Mouse (Mus musculus) ES-Bruce4 (cell line): ENCODE results near the gene Klhl25. TPM values are rescaled to one million over a fixed set of nuclear protein-coding genes. Genes with fewer than 3 reads are reported as not detected.

Source experiments
- H3K27ac ChIP-seq: 2 replicates; pipeline ENCODE4 v1.5.1; 2012; ENCODE audit warnings: low read length, inconsistent platforms; ENCODE audit not compliant: insufficient read depth
- H3K27me3 ChIP-seq: 2 replicates; pipeline ENCODE4 v1.6.1; 2012; ENCODE audit warnings: mild to moderate bottlenecking, low read length, inconsistent platforms; ENCODE audit not compliant: control insufficient read depth, poor library complexity, insufficient read depth, severe bottlenecking
- H3K36me3 ChIP-seq: 2 replicates; pipeline ENCODE4 v1.6.1; 2012; ENCODE audit warnings: inconsistent platforms, mild to moderate bottlenecking, low read length, moderate library complexity; ENCODE audit not compliant: control insufficient read depth, poor library complexity, insufficient read depth, severe bottlenecking
- H3K4me1 ChIP-seq: one replicate; pipeline ENCODE4 v1.8.1; 2011; ENCODE audit warnings: low read length; ENCODE audit not compliant: control insufficient read depth, insufficient read depth
- H3K4me3 ChIP-seq: 2 replicates; pipeline ENCODE4 v1.5.1; 2011; ENCODE audit warnings: low read depth, mild to moderate bottlenecking, low read length
- H3K9ac ChIP-seq: 2 replicates; pipeline ENCODE4 v1.6.1; 2012; ENCODE audit warnings: low read depth, mild to moderate bottlenecking, inconsistent platforms; ENCODE audit not compliant: poor library complexity, severe bottlenecking
- H3K9me3 ChIP-seq: replicated peaks from 2 replicates; pipeline ENCODE4 v1.6.1; 2012; ENCODE audit warnings: mild to moderate bottlenecking, low read length, inconsistent platforms; ENCODE audit not compliant: control insufficient read depth, poor library complexity, insufficient read depth, severe bottlenecking
- CTCF ChIP-seq: IDR thresholded peaks from one replicate; pipeline ENCODE4 v1.8.1; 2011; ENCODE audit warnings: low read depth, low read length
- EP300 ChIP-seq: IDR thresholded peaks from 2 replicates; pipeline ENCODE4 v1.6.1; 2011; ENCODE audit warnings: low read depth, low read length; ENCODE audit not compliant: insufficient read depth
- POLR2A ChIP-seq: IDR thresholded peaks from one replicate; pipeline ENCODE4 v1.8.1; 2011; ENCODE audit warnings: low read length; ENCODE audit not compliant: insufficient read depth
- polyA plus RNA-seq: library from polyadenylated mRNA; stranded (reverse); fragments of >200 nt; gene quantifications from 2 replicates; pipeline ENCODE4 v1.2.4, GENCODE M21; 2011; ENCODE audit warnings: low read depth; ENCODE audit not compliant: missing spikeins, insufficient read depth, insufficient read length

Gene Klhl25
- polyA plus RNA-seq, 1 experiment = 10.9 TPM

DNA sequence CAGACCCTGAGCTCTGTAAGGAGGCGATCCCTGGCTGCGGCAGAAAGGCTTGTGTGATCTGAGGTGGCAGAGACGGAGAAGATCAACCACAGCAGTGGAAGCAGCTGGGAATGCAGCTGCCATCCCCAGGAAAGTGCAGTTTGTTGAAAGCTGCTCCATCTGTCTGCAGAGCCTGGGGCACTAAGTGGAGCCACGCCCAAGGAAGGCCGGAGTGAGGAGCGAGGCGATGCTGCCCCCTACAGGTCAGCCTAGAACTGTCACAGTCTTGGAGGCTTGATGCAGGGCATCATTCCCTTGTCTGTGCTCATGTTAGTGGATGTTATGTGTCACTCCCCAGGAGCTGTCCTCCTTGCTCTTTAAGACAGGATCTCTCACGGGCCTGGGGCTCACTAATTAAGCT is 32.5 kb downstream of the Klhl25 start:
- H3K27ac ChIP-seq = no peak overlapping the region

DNA sequence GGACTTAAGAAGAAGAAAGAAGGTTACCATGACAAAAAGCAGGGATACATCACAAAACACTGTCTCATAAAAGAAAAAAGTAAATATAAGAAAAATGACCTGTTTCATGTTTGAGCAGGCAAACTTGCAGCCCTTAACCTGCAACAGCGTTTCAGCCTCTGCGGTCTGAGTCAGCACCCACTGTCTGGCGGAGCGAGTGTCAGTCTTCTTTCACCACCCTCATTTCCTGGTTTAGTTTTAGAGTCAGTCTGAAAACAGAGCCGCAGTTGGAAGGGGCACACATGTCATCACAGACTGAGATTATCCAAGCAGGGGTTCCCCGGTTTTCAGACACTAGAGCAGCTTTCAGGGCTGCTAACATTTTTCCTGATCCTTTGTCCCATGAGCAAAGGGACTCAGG is 33.3 kb downstream of the Klhl25 start:
- no peak overlapping the region for H3K27ac ChIP-seq
- no peaks in the 10 kb centered on the region for H3K9me3 ChIP-seq
- no peak for TF ChIP-seq CTCF
- no peak for TF ChIP-seq POLR2A
- no peak for TF ChIP-seq EP300
- no peaks in the 10 kb centered on the region for H3K27me3 ChIP-seq
- H3K9ac ChIP-seq = no peak overlapping the region
- no peaks in the 10 kb centered on the region for H3K36me3 ChIP-seq
- no peak overlapping the region for H3K4me3 ChIP-seq
- H3K4me1 ChIP-seq = no peaks in the 10 kb centered on the region

More for the DNA sequence above, 32.5 kb downstream of the Klhl25 start:
- TF ChIP-seq EP300 (peak; percentile 83), CTCF (peak; percentile 97), POLR2A (no peak)
- no peaks in the 10 kb centered on the region for H3K4me1 ChIP-seq
- H3K27me3 ChIP-seq = no peaks in the 10 kb centered on the region
- H3K9me3 ChIP-seq = no peaks in the 10 kb centered on the region
- no peak overlapping the region for H3K9ac ChIP-seq
- H3K4me3 ChIP-seq = no peak overlapping the region
- H3K36me3 ChIP-seq = no peaks in the 10 kb centered on the region

DNA sequence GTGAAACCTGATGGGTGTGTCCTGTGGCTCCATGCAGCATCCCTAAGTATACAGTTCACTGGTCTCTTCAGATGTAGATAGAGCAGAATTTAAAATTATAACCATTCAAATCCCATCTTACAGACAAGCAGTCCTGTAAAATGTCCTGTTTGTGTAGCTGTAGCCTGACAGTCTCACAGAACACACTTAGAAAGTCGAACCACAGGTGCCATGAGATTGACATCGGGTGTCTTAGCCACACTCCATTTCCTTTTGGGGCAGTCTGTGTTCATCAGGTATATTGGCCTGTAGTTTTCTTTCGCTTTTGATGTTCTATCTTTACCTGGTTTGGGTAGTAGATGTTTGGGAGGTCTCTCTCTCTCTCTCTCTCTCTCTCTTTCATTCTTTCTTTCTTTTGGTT is 33.7 kb downstream of the Klhl25 start:
- Histone ChIP-seq H3K4me3 (no peak overlapping the region), H3K4me1 (no peaks in the 10 kb centered on the region), H3K27me3 (no peaks in the 10 kb centered on the region), H3K36me3 (no peaks in the 10 kb centered on the region), H3K9ac (no peak overlapping the region), H3K9me3 (no peaks in the 10 kb centered on the region), H3K27ac (no peak overlapping the region)
- no peak for TF ChIP-seq POLR2A
- TF ChIP-seq CTCF = no peak
- no peak for TF ChIP-seq EP300

DNA sequence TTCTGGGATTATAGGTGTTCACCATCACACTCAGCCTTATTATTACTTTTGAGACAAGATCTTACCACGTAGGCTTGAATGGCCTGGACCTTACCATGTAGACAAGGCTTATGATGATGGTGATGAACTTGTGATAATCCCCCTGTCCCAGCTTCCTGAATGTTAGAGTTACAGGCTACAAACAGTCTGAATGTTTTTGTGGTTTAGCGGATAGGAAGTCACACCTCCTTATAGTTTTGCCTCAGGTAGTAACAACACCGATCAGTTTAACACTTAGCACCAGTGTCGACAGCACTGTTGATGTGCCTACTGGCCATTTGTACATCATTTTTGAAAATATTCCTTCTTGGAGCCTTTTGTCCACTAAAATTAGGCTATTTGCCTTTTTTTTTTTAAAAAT is 43.4 kb downstream of the Klhl25 start:
- TF ChIP-seq EP300 (no peak), POLR2A (no peak), CTCF (no peak)
- Histone ChIP-seq H3K9ac (no peak overlapping the region), H3K27ac (no peak overlapping the region), H3K36me3 (no peaks in the 10 kb centered on the region), H3K27me3 (no peaks in the 10 kb centered on the region), H3K4me1 (no peaks in the 10 kb centered on the region), H3K9me3 (peaks cover 2% of the 10 kb centered on the region; the same call in 1 of the 2 replicates), H3K4me3 (no peak overlapping the region)

DNA sequence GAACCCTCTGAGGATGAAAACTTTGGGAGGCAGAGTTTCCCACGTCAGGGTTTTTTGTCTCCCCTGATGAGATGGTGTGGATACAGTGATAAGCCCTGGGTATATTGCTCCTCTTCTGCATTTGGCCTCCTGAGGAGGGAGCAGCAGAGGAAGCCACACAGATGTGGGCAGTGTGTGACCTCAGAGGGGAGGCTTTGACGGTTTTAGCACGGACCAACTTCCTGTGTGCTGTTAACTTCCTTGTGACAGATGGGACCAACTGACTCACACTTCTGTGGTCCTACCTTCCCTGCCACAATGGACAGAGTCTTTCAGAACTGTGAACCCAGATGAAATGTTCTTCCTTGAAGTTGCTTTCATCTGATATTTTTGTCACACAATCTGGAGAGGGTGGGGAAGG is 44.6 kb downstream of the Klhl25 start:
- Histone ChIP-seq H3K4me1 (no peaks in the 10 kb centered on the region), H3K36me3 (no peaks in the 10 kb centered on the region), H3K4me3 (no peak overlapping the region), H3K9me3 (peaks cover 2% of the 10 kb centered on the region; the same call in 1 of the 2 replicates), H3K27ac (no peak overlapping the region), H3K27me3 (no peaks in the 10 kb centered on the region), H3K9ac (no peak overlapping the region)
- TF ChIP-seq EP300 (no peak), CTCF (no peak), POLR2A (no peak)

DNA sequence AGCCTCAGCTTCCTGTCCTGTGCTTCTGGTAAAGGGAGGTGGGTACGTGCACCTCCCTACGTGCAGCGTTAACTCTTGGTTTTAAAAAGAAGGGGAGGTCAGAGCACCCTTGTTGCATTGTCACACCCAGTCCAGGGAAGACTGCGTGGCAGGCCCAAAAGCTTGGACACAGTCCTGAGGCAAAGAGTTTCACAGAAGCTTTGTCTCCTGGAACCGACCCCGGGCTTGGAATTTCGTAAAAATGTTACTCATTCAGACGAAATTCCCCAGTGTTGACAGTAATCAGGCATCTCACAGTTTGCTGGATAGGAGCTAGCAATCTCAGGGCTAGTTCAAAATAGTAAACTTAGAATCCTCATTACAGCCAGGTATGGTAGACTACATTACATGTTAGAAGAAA is 45.6 kb downstream of the Klhl25 start:
- no peak overlapping the region for H3K9ac ChIP-seq
- H3K4me3 ChIP-seq = no peak overlapping the region
- H3K27ac ChIP-seq = no peak overlapping the region
- H3K36me3 ChIP-seq = no peaks in the 10 kb centered on the region
- no peaks in the 10 kb centered on the region for H3K4me1 ChIP-seq
- H3K9me3 ChIP-seq = peaks cover 2% of the 10 kb centered on the region; the same call in 1 of the 2 replicates
- H3K27me3 ChIP-seq = no peaks in the 10 kb centered on the region
- TF ChIP-seq CTCF (no peak), EP300 (no peak), POLR2A (no peak)
